Mouse (Mus musculus) neural tube, embryonic 10.5 days (tissue): ENCODE data around the gene Hist1h2ak.

Experiments
- DNase-seq: peaks from one replicate; pipeline ENCODE4 v3.0.0-alpha.2; 2017; ENCODE audit warnings: low spot score; ENCODE audit errors: extremely low spot score

Gene Hist1h2ak

GRCm38 (mm10) chr13:21778814-21779766 is 25.5 kb upstream of the Hist1h2ak start:
- peak; percentile 79 for DNase-seq

GRCm38 (mm10) chr13:21755707-21756106 is 2.1 kb upstream of the Hist1h2ak start:
- DNase-seq: no peak

- DNase-seq: peak; percentile 33
Observed at GRCm38 (mm10) chr13:21754294-21755001, 821 bp upstream of the Hist1h2ak start.

GRCm38 (mm10) chr13:21753051-21753523 is 540 bp downstream of the Hist1h2ak start:
- peak; percentile 45 for DNase-seq

- peak; percentile 43 for DNase-seq
Observed at GRCm38 (mm10) chr13:21752356-21752755, 1.3 kb downstream of the Hist1h2ak start.

- DNase-seq: peak; percentile 36
Observed at GRCm38 (mm10) chr13:21751827-21752226, 1.8 kb downstream of the Hist1h2ak start.

GRCm38 (mm10) chr13:21751417-21751816 is 2.2 kb downstream of the Hist1h2ak start:
- DNase-seq: no peak

- peak; percentile 98 for DNase-seq
Observed at GRCm38 (mm10) chr13:21750159-21751017, 3.2 kb downstream of the Hist1h2ak start, which contains the start of gene Hist1h4k. Gene Hist1h4k, minus strand, starts transcription at chr13:21750505.

GRCm38 (mm10) chr13:21749387-21750158 is 4.1 kb downstream of the Hist1h2ak start:
- peak; percentile 61 for DNase-seq

GRCm38 (mm10) chr13:21745006-21745405 is 8.6 kb downstream of the Hist1h2ak start:
- no peak for DNase-seq

- DNase-seq: peak; percentile 97
Observed at GRCm38 (mm10) chr13:21734906-21735767, 18.5 kb downstream of the Hist1h2ak start, which contains the start of gene Hist1h4j. Gene Hist1h4j, plus strand, starts transcription at chr13:21735064.

GRCm38 (mm10) chr13:21734010-21734905 is 19.4 kb downstream of the Hist1h2ak start:
- DNase-seq: peak; percentile 88

- peak; percentile 51 for DNase-seq
Observed at GRCm38 (mm10) chr13:21733466-21733865, 20.2 kb downstream of the Hist1h2ak start.

GRCm38 (mm10) chr13:21729544-21729943 is 24.1 kb downstream of the Hist1h2ak start:
- DNase-seq: no peak

GRCm38 (mm10) chr13:21727948-21728572 is 25.6 kb downstream of the Hist1h2ak start:
- DNase-seq: no peak

- DNase-seq: peak; percentile 32
Observed at GRCm38 (mm10) chr13:21722993-21723836, 30.4 kb downstream of the Hist1h2ak start.
